Mouse (Mus musculus) stomach, embryonic 16.5 days (tissue): ENCODE data around the gene Methig1. TPM values are rescaled to one million over a fixed set of nuclear protein-coding genes. Genes with fewer than 3 reads are reported as not detected.
A peak's percentile ranks its signal among the peaks of the same experiment; 100 is the strongest.

Source experiments
- ATAC-seq: fragments of 200-750 bp; cut with Nextera tagmentation; 2 replicates; pipeline ENCODE4 v1.8.0; 2017; ENCODE audit warnings: moderate number of reproducible peaks, moderate TSS enrichment; ENCODE audit not compliant: insufficient read depth, low FRiP score
- H3K27ac ChIP-seq: fragments of 300-500 bp; sonication (generic); 2 replicates; pipeline ENCODE4 v1.5.1; 2014; ENCODE audit warnings: low read length
- H3K27me3 ChIP-seq: fragments of 300-500 bp; sonication (generic); 2 replicates; pipeline ENCODE4 v1.6.1; 2014; ENCODE audit warnings: low read length, control low read depth, mixed read lengths; ENCODE audit not compliant: control insufficient read depth, insufficient read depth
- H3K36me3 ChIP-seq: fragments of 300-500 bp; sonication (generic); 2 replicates; pipeline ENCODE4 v1.6.1; 2014; ENCODE audit warnings: low read length; ENCODE audit not compliant: control insufficient read depth, insufficient read depth
- H3K4me1 ChIP-seq: fragments of 300-500 bp; sonication (generic); 2 replicates; pipeline ENCODE4 v1.6.1; 2014; ENCODE audit warnings: low read length, control low read depth, mixed read lengths; ENCODE audit not compliant: control insufficient read depth, insufficient read depth
- H3K4me2 ChIP-seq: fragments of 300-500 bp; sonication (generic); 2 replicates; pipeline ENCODE4 v1.6.1; 2014; ENCODE audit warnings: low read depth, low read length, mixed read lengths
- H3K4me3 ChIP-seq: fragments of 300-500 bp; sonication (generic); replicated peaks from 2 replicates; pipeline ENCODE4 v1.5.1; 2014; ENCODE audit warnings: mild to moderate bottlenecking, low read length
- H3K9ac ChIP-seq: fragments of 300-500 bp; sonication (generic); 2 replicates; pipeline ENCODE4 v1.6.1; 2014; ENCODE audit warnings: low read length
- H3K9me3 ChIP-seq: fragments of 300-500 bp; sonication (generic); replicated peaks from 2 replicates; pipeline ENCODE4 v1.6.1; 2016; ENCODE audit warnings: low read length, control low read depth; ENCODE audit not compliant: control insufficient read depth
- WGBS: fragments of 180-500 bp; shearing (Covaris S2); extraction: QIAGEN DNeasy Blood & Tissue Kit; methylation state at CpG from one replicate; pipeline ENCODE4 v1.1.7; 2014; 5-methylcytosine and 5-hydroxymethylcytosine counted together
- polyA plus RNA-seq: library from polyadenylated mRNA; unstranded; fragments of >200 nt; fragmentation: Nextera tagmentation; extraction: Ambion mirVana; gene quantifications from 2 replicates; pipeline ENCODE4 v1.2.1, GENCODE M21; 2015

Methig1 gene
- polyA plus RNA-seq, 1 experiment from 2014 or later: 0.09 TPM

DNA sequence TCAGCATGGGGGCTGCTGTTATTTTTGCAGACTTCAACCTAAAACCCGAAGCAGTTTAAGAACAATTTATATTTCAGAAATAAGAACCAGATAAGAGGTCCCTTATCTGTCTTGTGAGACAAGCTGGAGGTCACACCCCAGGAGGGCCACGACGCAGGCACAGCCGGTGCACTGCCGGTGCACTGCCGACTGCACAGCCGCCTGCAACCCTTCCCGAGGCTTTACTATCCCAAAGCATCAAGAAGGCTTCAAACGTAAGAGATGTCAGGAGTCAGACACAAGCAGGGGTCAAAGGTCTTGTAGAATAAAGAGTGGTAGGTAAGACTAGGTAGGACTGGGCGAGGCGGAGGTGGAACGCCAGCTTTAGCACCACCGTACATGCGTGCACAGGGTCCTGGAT is 49.4 kb downstream of the Methig1 start:
- Histone ChIP-seq H3K27me3 (no peaks in the 10 kb centered on the region), H3K4me3 (no peak overlapping the region), H3K27ac (no peak overlapping the region), H3K4me1 (no peaks in the 10 kb centered on the region), H3K4me2 (no peak overlapping the region), H3K36me3 (peaks cover 19% of the 10 kb centered on the region; the same call in 1 of the 2 replicates), H3K9ac (no peak overlapping the region), H3K9me3 (no peaks in the 10 kb centered on the region)
- 80% methylated on average over 14 of the region's 14 CpGs for WGBS
- no peak for ATAC-seq

GRCm38 (mm10) chr15:100402798-100403197 is 49.8 kb downstream of the Methig1 start:
- Histone ChIP-seq H3K9me3 (no peaks in the 10 kb centered on the region), H3K9ac (no peak overlapping the region), H3K36me3 (peaks cover 19% of the 10 kb centered on the region; the same call in 1 of the 2 replicates), H3K27ac (no peak overlapping the region), H3K4me2 (no peak overlapping the region), H3K27me3 (no peaks in the 10 kb centered on the region), H3K4me1 (no peaks in the 10 kb centered on the region), H3K4me3 (no peak overlapping the region)
- no peak for ATAC-seq
- WGBS: 80% methylated on average over 4 of the region's 4 CpGs

DNA sequence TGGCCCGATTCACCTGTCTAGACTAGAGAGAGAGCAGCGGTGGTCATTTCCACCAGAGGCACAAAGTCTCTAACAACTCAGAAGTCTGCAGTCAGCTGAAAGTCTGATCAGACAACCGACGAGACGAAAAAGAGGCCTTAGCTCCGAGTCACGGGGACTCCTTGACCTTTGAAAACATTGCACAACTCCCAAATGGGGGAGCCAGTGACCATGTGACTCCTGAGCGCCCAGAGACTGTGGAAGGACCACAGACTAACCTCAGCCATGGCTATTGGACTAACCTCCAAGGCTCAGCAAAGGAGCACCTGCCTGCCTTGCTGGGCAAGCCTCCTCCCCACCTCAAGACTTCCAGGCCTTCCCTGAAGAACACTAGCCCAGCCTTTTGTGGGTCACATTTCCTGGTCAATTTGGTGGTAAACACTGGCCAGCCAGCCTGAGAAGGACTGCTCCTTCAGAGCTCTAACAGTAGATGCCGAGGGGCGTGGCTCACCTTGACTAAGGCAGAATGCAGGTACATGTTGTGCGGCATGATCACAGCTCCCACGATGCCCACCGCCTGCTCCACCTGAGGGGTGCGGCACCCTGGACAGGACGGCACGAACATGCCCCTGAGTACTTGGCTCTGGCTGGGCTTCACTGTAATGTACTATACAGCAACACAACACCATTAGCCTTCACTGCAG is 50.5 kb downstream of the Methig1 start:
- Histone ChIP-seq H3K4me2 (no peak overlapping the region), H3K27ac (no peak overlapping the region), H3K36me3 (peaks cover 19% of the 10 kb centered on the region; the same call in 1 of the 2 replicates), H3K4me1 (no peaks in the 10 kb centered on the region), H3K9ac (no peak overlapping the region), H3K4me3 (no peak overlapping the region), H3K9me3 (no peaks in the 10 kb centered on the region), H3K27me3 (no peaks in the 10 kb centered on the region)
- WGBS: 82% methylated on average over 16 of the region's 16 CpGs
- 0 out of 2 replicates have a peak, but pooled peaks have one; percentile 11 for ATAC-seq

DNA sequence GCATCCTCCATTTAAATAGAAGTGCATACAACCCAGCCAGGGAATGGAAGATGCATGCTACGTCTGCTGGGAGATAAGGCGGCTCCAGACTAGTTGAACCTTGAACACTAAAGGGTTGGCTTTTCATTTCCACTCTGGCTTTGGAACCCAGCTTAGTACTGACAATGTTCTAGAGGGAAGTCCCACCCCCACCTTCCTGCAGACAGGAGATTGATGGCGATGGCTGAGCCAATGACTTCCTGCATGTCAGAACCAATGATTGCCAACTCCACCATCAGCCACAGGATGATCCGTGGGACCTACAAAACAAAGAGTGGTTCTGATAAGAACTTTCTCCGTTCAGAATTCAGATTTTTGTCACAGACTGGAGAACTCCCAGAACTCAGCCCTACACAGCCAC is 53.1 kb downstream of the Methig1 start:
- Histone ChIP-seq H3K9ac (no peak overlapping the region), H3K36me3 (peaks cover 3% of the 10 kb centered on the region; the same call in 1 of the 2 replicates), H3K27ac (no peak overlapping the region), H3K4me3 (no peak overlapping the region), H3K27me3 (no peaks in the 10 kb centered on the region), H3K4me2 (no peak overlapping the region), H3K4me1 (peaks cover under 1% of the 10 kb centered on the region; the same call in 1 of the 2 replicates), H3K9me3 (no peaks in the 10 kb centered on the region)
- WGBS: 70% methylated on average over 5 of the region's 5 CpGs
- ATAC-seq: no peak

DNA sequence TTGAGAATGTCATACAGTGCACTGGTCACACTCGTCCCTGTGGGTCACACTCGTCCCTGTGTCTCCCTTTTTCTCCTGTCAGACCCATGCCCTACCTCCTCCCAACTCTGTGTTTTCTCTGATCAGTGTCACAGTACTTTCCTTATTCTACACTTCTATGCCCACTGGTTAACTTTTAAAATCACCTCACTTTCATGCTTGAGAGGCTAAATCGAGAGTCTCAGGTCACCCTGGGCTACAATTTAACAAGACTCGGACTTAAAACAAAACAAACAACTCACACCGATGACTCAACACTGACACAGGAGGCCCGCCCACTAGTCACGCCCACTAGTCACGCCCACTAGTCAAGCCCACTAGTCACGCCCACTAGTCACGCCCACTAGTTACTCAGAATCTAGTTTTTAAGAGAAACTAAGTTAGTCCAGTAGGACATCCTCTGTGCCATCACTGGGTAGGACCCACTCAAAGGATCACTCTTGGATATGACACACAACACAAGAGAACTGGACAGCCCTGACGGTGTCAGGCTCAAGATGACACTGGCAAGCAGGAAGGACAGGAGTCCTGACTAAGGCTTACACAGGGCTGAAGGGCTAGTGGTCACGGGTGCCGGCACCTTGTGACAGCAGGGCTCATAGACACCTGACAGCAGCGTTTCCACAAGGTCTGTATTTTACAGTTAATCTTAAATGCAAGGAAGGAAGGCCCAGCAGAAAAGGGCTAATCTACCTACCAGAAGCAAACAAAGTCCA is 58.1 kb downstream of the Methig1 start:
- peak overlapping the region; percentile 26; the same call in 1 of the 2 replicates for H3K27ac ChIP-seq
- H3K9me3 ChIP-seq: no peaks in the 10 kb centered on the region
- peaks cover 7% of the 10 kb centered on the region; the same call in 1 of the 2 replicates for H3K4me1 ChIP-seq
- H3K9ac ChIP-seq: no peak overlapping the region
- ATAC-seq: peak; percentile 69; the same call in 1 of the 2 replicates
- no peak overlapping the region for H3K4me2 ChIP-seq
- H3K36me3 ChIP-seq: no peaks in the 10 kb centered on the region
- 51% methylated on average over 14 of the region's 14 CpGs for WGBS
- no peaks in the 10 kb centered on the region for H3K27me3 ChIP-seq
- no peak overlapping the region for H3K4me3 ChIP-seq

DNA sequence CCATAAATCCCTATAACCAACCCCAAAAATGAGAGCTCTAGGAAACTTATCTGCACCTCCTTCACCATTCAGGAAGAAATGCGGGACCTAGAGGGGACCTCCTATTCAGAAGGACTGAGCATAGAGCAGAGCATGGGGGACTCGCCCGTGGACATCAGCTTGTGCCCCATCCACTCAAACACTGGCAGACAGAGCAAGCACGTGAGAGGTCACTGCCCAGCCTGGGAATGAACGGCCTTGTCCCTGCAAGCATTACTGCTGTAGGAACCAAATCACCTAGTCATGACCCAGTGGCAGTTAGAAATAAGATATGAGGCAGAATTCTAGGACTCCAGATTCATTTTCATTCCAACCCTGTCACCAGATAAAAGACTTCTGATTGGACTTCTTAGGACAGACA is 58.8 kb downstream of the Methig1 start:
- WGBS: 85% methylated on average over 5 of the region's 5 CpGs
- Histone ChIP-seq H3K4me3 (no peak overlapping the region), H3K27me3 (no peaks in the 10 kb centered on the region), H3K36me3 (no peaks in the 10 kb centered on the region), H3K27ac (no peak overlapping the region), H3K4me1 (peaks cover 7% of the 10 kb centered on the region; the same call in 1 of the 2 replicates), H3K4me2 (no peak overlapping the region), H3K9me3 (no peaks in the 10 kb centered on the region), H3K9ac (no peak overlapping the region)
- ATAC-seq: no peak

- no peaks in the 10 kb centered on the region for H3K9me3 ChIP-seq
- no peak overlapping the region for H3K9ac ChIP-seq
- no peak for ATAC-seq
- H3K27me3 ChIP-seq: no peaks in the 10 kb centered on the region
- no peak overlapping the region for H3K27ac ChIP-seq
- 73% methylated on average over 4 of the region's 5 CpGs for WGBS
- no peaks in the 10 kb centered on the region for H3K36me3 ChIP-seq
- H3K4me2 ChIP-seq: no peak overlapping the region
- H3K4me3 ChIP-seq: no peak overlapping the region
- H3K4me1 ChIP-seq: peaks cover 11% of the 10 kb centered on the region; the same call in 1 of the 2 replicates
Measured at GRCm38 (mm10) chr15:100413306-100413705, 60.4 kb downstream of the Methig1 start.

DNA sequence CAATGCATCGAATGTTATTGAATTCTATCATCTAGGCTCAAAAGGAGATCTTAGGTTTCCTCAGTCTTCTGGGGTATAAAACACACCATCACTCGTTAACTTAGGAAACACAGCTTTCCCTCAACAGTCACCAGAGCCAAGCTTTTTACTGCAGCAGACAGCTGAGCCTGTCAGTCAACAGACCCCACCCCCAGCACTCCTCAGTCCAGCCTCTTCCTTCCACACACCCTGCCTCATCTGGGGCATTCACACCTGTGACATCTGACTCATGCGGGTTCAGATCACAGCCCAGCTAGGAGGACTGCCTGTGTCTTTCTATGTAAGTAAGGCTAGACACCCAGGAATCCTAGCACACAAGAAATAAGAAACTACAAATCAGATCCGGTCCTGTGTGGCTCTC is 61.1 kb downstream of the Methig1 start:
- no peak overlapping the region for H3K9ac ChIP-seq
- H3K27me3 ChIP-seq: no peaks in the 10 kb centered on the region
- H3K36me3 ChIP-seq: no peaks in the 10 kb centered on the region
- H3K4me3 ChIP-seq: no peak overlapping the region
- no peaks in the 10 kb centered on the region for H3K9me3 ChIP-seq
- WGBS: 52% methylated on average over 4 of the region's 4 CpGs
- peaks cover 12% of the 10 kb centered on the region; the same call in 1 of the 2 replicates for H3K4me1 ChIP-seq
- H3K4me2 ChIP-seq: no peak overlapping the region
- ATAC-seq: no peak; the same call in 1 of the 2 replicates
- no peak overlapping the region for H3K27ac ChIP-seq

DNA sequence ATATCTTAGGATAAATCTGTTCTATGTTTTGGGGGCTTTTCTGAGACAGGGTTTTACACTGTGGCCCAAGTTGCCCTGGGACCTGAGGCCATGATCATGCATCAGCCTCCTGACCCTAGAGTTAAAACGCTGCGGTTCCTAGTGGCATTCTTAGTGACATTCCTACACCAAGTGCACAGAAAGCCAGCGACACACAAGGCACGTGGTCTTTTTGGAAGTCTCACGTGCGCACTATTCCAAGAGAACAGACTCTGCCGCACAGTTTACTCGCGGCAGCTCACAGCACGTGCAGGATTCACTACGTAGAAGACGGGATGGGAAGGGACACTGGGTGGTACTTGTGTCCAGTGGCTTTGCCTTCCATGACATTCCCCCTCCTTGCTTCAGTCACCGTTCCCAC is 62.0 kb downstream of the Methig1 start:
- H3K4me3 ChIP-seq: no peak overlapping the region
- peaks cover 19% of the 10 kb centered on the region for H3K4me1 ChIP-seq
- no peaks in the 10 kb centered on the region for H3K9me3 ChIP-seq
- 91% methylated on average over 13 of the region's 13 CpGs for WGBS
- H3K27ac ChIP-seq: no peak overlapping the region
- no peaks in the 10 kb centered on the region for H3K27me3 ChIP-seq
- H3K4me2 ChIP-seq: no peak overlapping the region
- no peak overlapping the region for H3K9ac ChIP-seq
- ATAC-seq: no peak
- no peaks in the 10 kb centered on the region for H3K36me3 ChIP-seq
